Comparison of ENCODE assay signal across 7 mouse cellular contexts in genomic region chr5:24481647-24482046, GRCm38 (mm10). TPM values are rescaled to one million over a fixed set of nuclear protein-coding genes. Genes with fewer than 3 reads are reported as not detected.
A peak's percentile ranks its signal among the peaks of the same experiment; 100 is the strongest.
DNase-seq lines count a peak whose midpoint lies in the region; ATAC-seq lines count a peak whose summit lies in the region.

No protein-coding gene starts in this region.

- ATAC-seq in embryonic facial prominence, embryonic 12.5 days (ENCODE audit: insufficient number of reproducible peaks, insufficient read depth, low FRiP score, low TSS enrichment), result peak; percentile 43; the same call in 1 of the 2 replicates
- ATAC-seq in hindbrain, embryonic 11.5 days (ENCODE audit: low FRiP score), result peak; percentile 39

- H3K4me2 ChIP-seq in embryonic facial prominence, embryonic 12.5 days (replicated peaks), result no peak overlapping the region
- no peak overlapping the region for H3K4me2 ChIP-seq in hindbrain, embryonic 11.5 days (replicated peaks; ENCODE audit: low read depth, low read length)

- no peaks in the 10 kb centered on the region for H3K9me3 ChIP-seq in embryonic facial prominence, embryonic 12.5 days
- H3K9me3 ChIP-seq in hindbrain, embryonic 11.5 days (ENCODE audit: control insufficient read depth, low read length), result no peaks in the 10 kb centered on the region

- no peak overlapping the region for H3K27ac ChIP-seq in embryonic facial prominence, embryonic 12.5 days
- no peak overlapping the region for H3K27ac ChIP-seq in hindbrain, embryonic 11.5 days (ENCODE audit: low read depth, low read length)

- WGBS in embryonic facial prominence, embryonic 12.5 days, result 2% methylated on average over 3 of the region's 4 CpGs
- 8% methylated on average over 3 of the region's 4 CpGs for WGBS in hindbrain, embryonic 11.5 days

- DNase-seq in MN1 (ENCODE audit: low spot score), result peak; percentile 84
- DNase-seq in adrenal gland, postnatal 36 days, result peak; percentile 72 to 82
- DNase-seq in hindbrain, embryonic 11.5 days (ENCODE audit: low spot score), result peak; percentile 92
- peak; percentile 55 to 60 for DNase-seq in layer of hippocampus, postnatal 36 days
- DNase-seq in mesoderm, embryonic 11.5 days (ENCODE audit: low read depth, low spot score), result peak; percentile 86
- peak; percentile 17 to 26 for DNase-seq in spleen, postnatal 36 days (ENCODE audit: low spot score in 2 of 2)

- H3K4me3 ChIP-seq in embryonic facial prominence, embryonic 12.5 days, result no peak overlapping the region
- H3K4me3 ChIP-seq in hindbrain, embryonic 11.5 days (ENCODE audit: low read depth, low read length), result no peak overlapping the region

- H3K36me3 ChIP-seq in embryonic facial prominence, embryonic 12.5 days, result peaks cover 76% of the 10 kb centered on the region
- peaks cover 7% of the 10 kb centered on the region; the same call in 1 of the 2 replicates for H3K36me3 ChIP-seq in hindbrain, embryonic 11.5 days (ENCODE audit: control insufficient read depth, insufficient read depth, low read length)

- 0 out of 2 replicates have a peak, but pooled peaks cover 8% of the 10 kb centered on the region for H3K27me3 ChIP-seq in embryonic facial prominence, embryonic 12.5 days
- H3K27me3 ChIP-seq in hindbrain, embryonic 11.5 days (ENCODE audit: control insufficient read depth, insufficient read depth, low read length), result no peaks in the 10 kb centered on the region; the same call in 1 of the 2 replicates

- H3K9ac ChIP-seq in embryonic facial prominence, embryonic 12.5 days, result no peak overlapping the region
- H3K9ac ChIP-seq in hindbrain, embryonic 11.5 days (ENCODE audit: low read depth, low read length), result no peak overlapping the region

- peaks cover 36% of the 10 kb centered on the region for H3K4me1 ChIP-seq in embryonic facial prominence, embryonic 12.5 days
- H3K4me1 ChIP-seq in hindbrain, embryonic 11.5 days (replicated peaks; ENCODE audit: control insufficient read depth, insufficient read depth, low read length), result peaks cover 33% of the 10 kb centered on the region

RNA-seq across cellular contexts. Expression of gene Agap3, which starts 29.7 kb away (rescaled TPM):
- total RNA-seq in adrenal gland, postnatal 36 days (2021), result 10 to 100 TPM; 83.0 to 83.1 TPM
- 52.4 and 68.6 TPM in 2 replicates for polyA plus RNA-seq in embryonic facial prominence, embryonic 12.5 days (2016; fragmentation: Nextera tagmentation; extraction: Ambion mirVana)
- polyA plus RNA-seq in hindbrain, embryonic 11.5 days (2014; fragmentation: Nextera tagmentation; extraction: Ambion mirVana), result 38.8 and 50.1 TPM in 2 replicates
- 100 to 1,000 TPM; 635 to 641 TPM for total RNA-seq in layer of hippocampus, postnatal 36 days (2021)

RNA-seq across cellular contexts. Expression of gene Tmub1, which starts 34.0 kb away (rescaled TPM):
- 10 to 100 TPM; 11.0 to 16.2 TPM for total RNA-seq in adrenal gland, postnatal 36 days (2021)
- polyA plus RNA-seq in embryonic facial prominence, embryonic 12.5 days (2016; fragmentation: Nextera tagmentation; extraction: Ambion mirVana), result 24.7 and 24.9 TPM in 2 replicates
- 30.0 and 33.6 TPM in 2 replicates for polyA plus RNA-seq in hindbrain, embryonic 11.5 days (2014; fragmentation: Nextera tagmentation; extraction: Ambion mirVana)
- total RNA-seq in layer of hippocampus, postnatal 36 days (2021), result 10 to 100 TPM; 18.6 to 19.8 TPM

RNA-seq across cellular contexts. Expression of gene Fastk, which starts 36.6 kb away (rescaled TPM):
- 10 to 100 TPM; 89.8 to 91.1 TPM for total RNA-seq in adrenal gland, postnatal 36 days (2021)
- 117 and 122 TPM in 2 replicates for polyA plus RNA-seq in embryonic facial prominence, embryonic 12.5 days (2016; fragmentation: Nextera tagmentation; extraction: Ambion mirVana)
- 86.7 and 88.5 TPM in 2 replicates for polyA plus RNA-seq in hindbrain, embryonic 11.5 days (2014; fragmentation: Nextera tagmentation; extraction: Ambion mirVana)
- total RNA-seq in layer of hippocampus, postnatal 36 days (2021), result 100 to 1,000 TPM; 121 to 144 TPM

RNA-seq across cellular contexts. Expression of gene Gbx1, which starts 45.4 kb away (rescaled TPM):
- not detected for total RNA-seq in adrenal gland, postnatal 36 days (2021)
- polyA plus RNA-seq in embryonic facial prominence, embryonic 12.5 days (2016; fragmentation: Nextera tagmentation; extraction: Ambion mirVana), result 0.04 and 0.23 TPM in 2 replicates
- 1.0 and 1.9 TPM in 2 replicates for polyA plus RNA-seq in hindbrain, embryonic 11.5 days (2014; fragmentation: Nextera tagmentation; extraction: Ambion mirVana)
- total RNA-seq in layer of hippocampus, postnatal 36 days (2021), result not detected

RNA-seq across cellular contexts. Expression of gene Slc4a2, which starts 58.0 kb away (rescaled TPM):
- 10 to 100 TPM; 44.4 to 62.2 TPM for total RNA-seq in adrenal gland, postnatal 36 days (2021)
- polyA plus RNA-seq in embryonic facial prominence, embryonic 12.5 days (2016; fragmentation: Nextera tagmentation; extraction: Ambion mirVana), result 46.6 and 49.8 TPM in 2 replicates
- 14.3 and 17.9 TPM in 2 replicates for polyA plus RNA-seq in hindbrain, embryonic 11.5 days (2014; fragmentation: Nextera tagmentation; extraction: Ambion mirVana)
- total RNA-seq in layer of hippocampus, postnatal 36 days (2021), result 10 to 100 TPM; 25.6 to 33.2 TPM

Comparison
In these comparisons a context has a peak if more than half of its experiments do, and no peak if none do; other contexts are left out.
1. DNase-seq: peak in every context shown above with its lines; median percentile 92 in hindbrain, embryonic 11.5 days; 86 in mesoderm, embryonic 11.5 days; 84 in MN1; 77 in adrenal gland, postnatal 36 days; 58 in layer of hippocampus, postnatal 36 days; 22 in spleen, postnatal 36 days.
2. RNA of gene Agap3, which starts 29.7 kb away (total RNA-seq): 635 to 641 TPM in layer of hippocampus, postnatal 36 days; 83.0 to 83.1 TPM in adrenal gland, postnatal 36 days; every median in the first group is over 4 times any median in the second.